Mouse (Mus musculus) gastrocnemius, adult 2 months (tissue): ENCODE data around the gene Degs2. TPM values are rescaled to one million over a fixed set of nuclear protein-coding genes. Genes with fewer than 3 reads are reported as not detected.

Experiments
- DNase-seq: peaks from one replicate; pipeline ENCODE4 v3.0.0; 2022
- H3K27ac ChIP-seq: fragments of 200-600 bp; 2 replicates; pipeline ENCODE4 v1.8.1; 2022; ENCODE audit warnings: mild to moderate bottlenecking
- H3K4me3 ChIP-seq: fragments of 200-600 bp; 2 replicates; pipeline ENCODE4 v1.8.1; 2022; ENCODE audit warnings: mild to moderate bottlenecking, moderate library complexity
- CTCF ChIP-seq: fragments of 200-600 bp; IDR thresholded peaks from 2 replicates; pipeline ENCODE4 v1.8.1; 2022; ENCODE audit warnings: antibody characterized with exemption, mild to moderate bottlenecking, moderate library complexity
- intact Hi-C: fragments of 180-260 bp; cut with DNase I; formaldehyde crosslinking; loops from one replicate; pipeline ENCODE4 v1.15.1; 2025
- total RNA-seq, 2 experiments: library from RNA; stranded (reverse); gene quantifications; 2 replicates each; pipeline ENCODE4 v1.2.3; 2021

The Degs2 gene
- total RNA-seq, 2 experiments from 2014 or later = not detected

DNA sequence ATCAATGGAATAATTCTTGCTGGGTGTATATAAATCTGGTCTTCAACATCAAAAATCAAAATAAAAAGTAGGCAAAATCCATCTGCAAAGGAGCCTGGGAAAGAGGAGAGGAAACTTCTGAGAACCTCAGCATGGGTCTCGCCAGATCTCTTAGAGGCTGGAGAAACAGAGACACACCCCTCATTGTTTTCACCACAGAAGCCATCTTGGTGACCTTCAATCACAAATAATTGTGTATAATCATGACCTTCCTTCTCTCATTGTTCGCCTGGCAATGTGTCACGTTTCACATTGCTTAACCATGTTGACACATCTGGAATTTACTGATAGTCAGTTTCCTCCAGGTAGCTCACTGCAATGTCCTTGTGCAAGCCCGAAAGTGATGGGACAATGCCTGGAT lies 10.4 kb upstream of the Degs2 start:
- H3K4me3 ChIP-seq = no peak overlapping the region
- intact Hi-C loops = no loop called here
- H3K27ac ChIP-seq = no peak overlapping the region
- TF ChIP-seq CTCF = no peak
- DNase-seq = no peak

DNA sequence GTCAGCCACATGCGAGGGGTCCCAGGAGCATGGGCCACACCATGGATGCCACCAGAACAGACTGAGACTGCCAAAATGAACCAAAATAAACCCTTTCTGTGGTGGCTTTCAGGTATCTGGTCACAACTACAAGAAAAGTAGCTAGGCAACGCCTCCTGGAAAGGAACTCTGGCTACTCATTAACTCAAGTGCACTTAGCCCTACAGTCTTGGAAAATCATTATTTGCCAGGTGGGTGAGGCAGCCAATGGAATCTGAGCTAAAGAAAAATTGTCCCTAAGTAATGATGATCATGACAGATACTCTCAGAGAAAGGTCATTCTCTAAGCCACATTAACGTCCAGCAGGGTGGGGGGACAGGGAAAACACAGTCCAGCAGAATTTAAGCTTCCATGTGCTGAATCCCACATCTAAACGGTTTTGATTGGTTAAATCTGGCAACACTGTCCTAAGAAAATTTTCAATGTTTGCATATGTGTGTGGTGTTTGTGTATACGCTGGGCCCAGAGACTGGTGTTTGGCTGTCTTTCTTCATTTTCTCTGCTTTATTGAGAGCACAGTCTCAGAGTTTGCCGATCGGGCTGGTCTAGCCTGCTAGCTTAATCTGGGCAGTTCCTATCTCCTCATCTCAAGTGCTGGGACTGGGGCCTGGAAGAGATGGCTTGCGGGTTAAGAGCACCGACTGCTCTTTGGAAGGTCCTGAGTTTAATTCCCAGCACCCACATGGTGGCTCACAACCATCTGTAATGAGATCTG lies 8.9 kb upstream of the Degs2 start:
- H3K4me3 ChIP-seq = no peak overlapping the region
- DNase-seq = no peak
- no peak overlapping the region for H3K27ac ChIP-seq
- TF ChIP-seq CTCF = no peak
- intact Hi-C loops = no loop called here

DNA sequence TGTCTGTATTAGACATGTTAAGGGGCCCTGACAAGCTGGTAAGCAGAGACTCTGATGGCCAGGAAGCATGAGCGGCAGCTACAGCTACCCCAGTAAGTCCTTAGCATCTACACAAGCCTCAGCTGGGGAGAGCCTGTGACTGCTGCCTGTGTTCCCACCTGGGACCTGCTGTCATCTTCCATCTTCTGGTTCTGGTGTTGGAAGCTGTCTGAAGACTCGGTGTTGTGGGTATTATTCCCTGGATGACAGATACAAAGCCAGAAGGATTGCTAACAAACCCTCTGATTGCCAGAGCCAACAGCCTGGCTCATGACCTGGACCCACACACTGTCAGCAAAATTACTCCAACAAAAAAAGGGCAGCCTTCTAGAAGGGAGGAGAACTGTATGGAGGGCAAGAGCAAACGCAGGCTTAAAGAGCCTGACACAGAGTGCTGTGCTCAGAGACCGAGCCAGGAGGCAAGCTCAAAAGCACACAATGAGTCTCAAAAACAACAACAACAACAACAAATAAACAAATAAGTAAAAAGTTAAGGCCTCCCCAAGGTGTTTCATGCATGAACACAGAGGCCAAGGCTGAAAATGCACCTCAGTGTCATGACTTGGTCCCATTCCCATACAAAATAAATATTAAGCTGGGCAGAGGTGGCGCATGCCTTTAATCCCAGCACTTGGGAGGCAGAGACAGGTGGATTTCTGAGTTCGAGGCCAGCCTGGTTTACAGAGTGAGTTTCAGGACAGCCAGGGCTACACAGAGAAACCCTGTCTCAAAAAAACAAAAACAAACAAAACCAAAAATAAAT lies 8.1 kb upstream of the Degs2 start:
- H3K27ac ChIP-seq = no peak overlapping the region
- no peak for DNase-seq
- intact Hi-C loops = no loop called here
- no peak overlapping the region for H3K4me3 ChIP-seq
- TF ChIP-seq CTCF = no peak

DNA sequence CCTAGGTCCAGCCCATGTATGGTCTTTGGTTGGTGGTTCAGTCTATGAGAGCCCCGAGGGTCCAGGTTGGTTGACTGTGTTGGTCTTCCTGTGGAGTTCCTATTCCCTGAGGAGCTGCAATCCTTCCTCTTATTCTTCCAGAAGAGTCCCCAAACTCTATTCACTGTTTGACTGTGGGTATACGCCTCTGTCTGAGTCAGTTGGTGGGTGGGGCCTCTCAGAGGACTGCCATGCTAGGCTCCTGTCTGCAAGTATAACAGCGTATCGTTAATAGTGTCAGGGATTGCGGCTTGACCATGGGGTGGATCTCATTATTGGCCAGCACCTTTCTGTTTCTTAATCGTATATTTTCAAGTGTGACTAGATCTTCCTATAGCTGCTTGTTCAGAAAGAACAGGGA lies 7.3 kb upstream of the Degs2 start:
- Histone ChIP-seq H3K27ac (no peak overlapping the region), H3K4me3 (no peak overlapping the region)
- TF ChIP-seq CTCF = no peak
- intact Hi-C loops = no loop called here
- no peak for DNase-seq

DNA sequence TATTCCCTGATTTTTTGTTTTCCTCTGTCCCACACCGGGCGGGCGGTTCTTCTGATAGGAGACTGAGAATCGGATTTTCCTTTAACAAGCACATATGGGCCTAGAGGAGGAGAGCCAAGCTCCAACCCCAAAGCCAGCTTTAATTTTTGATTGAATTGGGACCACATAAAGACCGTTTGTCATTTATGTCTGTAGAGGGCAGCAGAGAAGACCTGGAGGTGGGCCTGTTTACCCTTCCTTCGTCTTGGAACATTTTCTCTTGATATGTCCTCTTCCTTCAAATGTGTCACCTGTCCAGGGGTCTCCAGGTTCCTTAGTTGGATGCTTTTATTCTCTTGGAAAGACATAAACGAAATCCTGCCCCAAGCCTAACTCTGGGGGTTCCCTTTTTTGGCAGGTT lies 4.0 kb upstream of the Degs2 start:
- DNase-seq = no peak
- TF ChIP-seq CTCF = peak; percentile 38; the same call in 1 of the 2 replicates
- Histone ChIP-seq H3K4me3 (no peak overlapping the region), H3K27ac (no peak overlapping the region)
- intact Hi-C loops = no loop called here

DNA sequence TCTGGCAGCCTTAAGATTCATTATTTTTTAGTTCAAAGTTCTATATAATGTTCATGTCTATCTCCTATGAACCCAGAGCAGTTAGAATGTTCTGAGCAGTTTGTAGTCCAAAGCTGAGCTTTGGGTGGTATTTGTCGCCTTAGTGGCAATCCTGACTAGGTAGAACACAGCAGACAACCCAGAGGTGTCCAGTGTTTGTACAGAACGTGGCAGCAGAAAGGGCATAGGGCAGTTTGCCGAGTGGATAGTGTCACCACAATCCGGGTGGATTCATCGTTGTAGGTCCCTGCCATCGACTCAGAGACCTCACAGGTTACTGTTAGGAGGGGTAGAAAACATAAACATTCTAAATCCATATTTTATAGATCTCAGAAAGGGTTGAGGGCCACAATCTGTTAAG lies 3.4 kb upstream of the Degs2 start:
- TF ChIP-seq CTCF = no peak
- DNase-seq = no peak
- no peak overlapping the region for H3K4me3 ChIP-seq
- H3K27ac ChIP-seq = no peak overlapping the region
- intact Hi-C loops = no loop called here

DNA sequence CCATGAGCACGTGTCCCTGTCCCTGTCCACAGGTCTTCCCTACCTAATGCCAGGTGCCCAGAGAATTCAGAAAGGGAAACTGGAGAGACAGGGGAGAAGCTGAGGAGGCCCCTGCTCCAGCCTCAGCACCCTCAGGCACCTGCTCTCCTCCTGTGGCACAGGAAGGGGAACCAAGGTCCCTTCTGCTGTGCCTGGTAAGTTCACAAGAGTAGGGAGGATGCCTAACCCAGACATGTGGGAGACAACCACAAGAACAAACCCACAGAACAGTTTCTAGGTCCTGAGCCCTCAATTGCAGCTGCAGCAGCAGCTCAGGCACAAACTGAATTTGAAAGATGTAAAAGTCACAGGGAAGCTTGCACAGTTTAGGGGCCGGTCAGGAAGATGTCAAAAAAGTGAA lies 894 bp downstream of the Degs2 start:
- Histone ChIP-seq H3K27ac (no peak overlapping the region), H3K4me3 (no peak overlapping the region)
- TF ChIP-seq CTCF = no peak
- intact Hi-C loops = no loop called here
- no peak for DNase-seq

DNA sequence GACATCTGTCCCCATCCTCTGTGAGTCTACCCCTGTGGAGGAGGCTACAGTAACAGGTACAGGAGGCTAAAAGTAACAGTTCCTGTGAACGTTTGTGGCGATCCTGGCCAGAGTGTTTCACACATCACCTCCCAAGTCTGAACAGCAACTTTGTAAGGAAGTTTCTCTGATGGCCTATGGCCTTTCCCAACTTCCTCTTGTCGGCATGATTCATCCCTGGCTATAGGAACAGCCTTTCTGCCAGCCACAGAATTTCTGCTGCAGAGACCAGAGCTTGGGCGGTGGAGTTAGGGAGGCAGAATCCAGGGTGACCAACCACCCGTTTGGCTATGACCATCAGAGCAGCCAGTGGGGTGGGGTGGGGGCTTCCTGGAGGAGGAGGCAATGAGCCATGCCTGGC lies 2.1 kb downstream of the Degs2 start:
- H3K27ac ChIP-seq = no peak overlapping the region
- TF ChIP-seq CTCF = no peak
- H3K4me3 ChIP-seq = no peak overlapping the region
- no peak for DNase-seq
- intact Hi-C loops = no loop called here

DNA sequence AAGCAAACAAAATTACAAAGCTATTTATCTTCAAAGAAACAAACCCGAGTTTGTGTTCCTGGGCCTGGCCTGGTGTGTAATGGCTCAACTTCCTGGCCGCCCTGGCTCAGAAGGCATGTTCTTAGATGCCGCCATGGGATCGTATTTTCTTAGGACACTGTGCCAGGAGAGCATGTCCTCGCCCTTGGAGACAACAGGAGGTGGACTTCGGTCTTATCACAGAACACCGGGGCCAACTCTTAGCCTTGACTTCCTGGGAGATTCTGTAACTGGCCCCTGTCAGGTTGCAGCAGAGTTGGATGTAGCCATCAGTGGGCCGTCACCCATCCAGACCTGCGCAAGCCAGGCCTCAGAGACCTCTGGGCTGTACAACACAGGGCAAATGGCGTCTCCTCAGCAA lies 2.5 kb downstream of the Degs2 start:
- H3K27ac ChIP-seq = no peak overlapping the region
- TF ChIP-seq CTCF = no peak
- intact Hi-C loops = no loop called here
- no peak overlapping the region for H3K4me3 ChIP-seq
- DNase-seq = no peak

DNA sequence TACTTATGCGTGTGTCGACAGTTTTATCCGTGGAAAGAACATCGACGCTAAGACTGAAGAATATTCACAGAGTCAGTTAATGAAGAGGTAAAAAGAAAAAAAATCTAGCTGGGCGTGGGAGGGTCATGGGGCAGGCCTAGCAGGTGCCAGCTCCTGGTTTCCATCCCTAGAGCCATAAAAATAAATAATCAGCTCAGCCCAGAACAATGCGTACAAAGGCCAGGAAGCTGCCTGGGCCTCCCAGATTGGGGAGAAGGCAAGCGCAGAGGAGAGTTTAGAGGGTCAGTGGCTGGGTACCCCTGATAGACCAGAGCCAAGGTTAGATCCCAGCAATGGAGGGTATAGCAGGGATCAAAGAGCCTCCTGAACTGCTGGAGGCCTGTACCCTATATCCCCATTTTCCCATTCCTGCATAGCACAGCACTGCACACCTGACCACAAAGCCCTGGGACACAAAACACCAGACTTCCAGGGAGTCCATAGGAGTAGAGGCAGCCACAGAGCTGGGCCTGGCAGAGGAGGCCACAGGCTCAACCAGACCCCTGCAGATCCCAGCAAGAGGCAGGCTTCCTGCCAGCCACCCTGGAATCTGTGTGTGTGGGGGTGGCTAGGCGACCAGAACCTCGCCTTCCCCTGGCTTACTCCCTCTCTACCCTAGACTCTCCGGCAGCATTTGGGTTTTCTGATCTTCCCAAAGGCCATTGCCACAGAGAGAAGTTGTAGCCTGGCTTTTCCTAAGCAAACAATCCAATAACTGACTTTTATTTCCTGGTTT lies 3.2 kb downstream of the Degs2 start:
- DNase-seq = no peak
- intact Hi-C loops = no loop called here
- TF ChIP-seq CTCF = no peak
- Histone ChIP-seq H3K27ac (peak overlapping the region; percentile 57), H3K4me3 (no peak overlapping the region)

DNA sequence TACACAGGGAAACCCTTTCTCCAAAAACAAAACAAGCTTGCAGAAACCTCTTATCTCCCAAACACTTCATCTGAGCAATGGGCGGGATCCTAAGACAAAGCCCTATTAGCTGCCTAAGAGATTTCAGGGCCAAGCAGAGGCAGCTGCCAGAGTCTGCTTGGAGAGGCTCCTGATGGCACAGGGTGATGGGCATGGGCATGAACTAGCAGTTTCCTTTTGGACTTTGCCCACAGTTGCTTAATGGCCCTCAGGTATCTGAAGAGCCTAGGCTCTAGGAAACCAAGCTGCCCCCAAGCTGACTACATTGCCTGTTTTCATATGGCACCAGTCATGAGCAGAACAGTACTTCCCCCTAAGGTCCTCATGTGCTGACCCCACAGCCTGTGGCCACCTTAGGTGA lies 7.9 kb downstream of the Degs2 start:
- no peak overlapping the region for H3K27ac ChIP-seq
- DNase-seq = no peak
- intact Hi-C loops = no loop called here
- no peak for TF ChIP-seq CTCF
- H3K4me3 ChIP-seq = no peak overlapping the region

DNA sequence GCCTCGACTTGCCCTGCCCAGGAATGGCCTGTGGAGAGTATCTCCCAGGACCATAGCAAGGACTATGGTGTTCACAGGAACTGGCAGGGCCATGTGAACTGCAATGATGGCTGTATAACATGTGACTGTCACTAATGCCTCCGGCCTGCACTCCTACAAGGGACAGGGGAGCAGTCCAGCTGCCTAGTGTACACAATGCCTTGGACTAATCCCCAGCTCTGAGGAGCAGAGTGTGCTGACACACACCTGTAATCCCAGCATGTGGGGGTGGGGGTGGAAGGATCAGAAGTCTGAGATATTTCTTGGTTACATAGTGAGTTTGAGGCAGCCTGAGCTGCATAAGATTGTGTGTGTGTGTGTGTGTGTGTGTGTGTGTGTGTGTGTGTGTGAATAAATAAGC lies 8.5 kb downstream of the Degs2 start:
- H3K4me3 ChIP-seq = no peak overlapping the region
- DNase-seq = no peak
- H3K27ac ChIP-seq = no peak overlapping the region
- intact Hi-C loops = no loop called here
- no peak for TF ChIP-seq CTCF

DNA sequence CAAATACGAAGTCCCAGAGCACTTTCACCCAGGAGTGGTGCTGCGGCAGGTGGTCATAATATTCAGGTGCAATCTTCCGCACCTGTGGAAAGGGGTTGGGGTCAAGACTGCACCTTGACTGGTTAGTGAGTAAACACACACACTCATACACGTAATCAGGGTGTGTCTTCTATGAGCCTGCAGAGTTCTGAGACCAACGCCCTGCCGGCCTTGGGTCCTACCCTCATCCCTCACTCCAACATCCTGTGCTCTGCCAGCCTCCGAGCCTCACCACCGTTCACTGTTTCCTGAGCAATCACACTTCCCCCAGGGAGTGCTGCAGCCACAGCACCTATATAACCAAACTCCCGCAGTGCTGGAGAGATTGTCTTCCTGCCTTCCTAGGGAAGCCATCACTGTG lies 11.6 kb downstream of the Degs2 start:
- Histone ChIP-seq H3K27ac (no peak overlapping the region), H3K4me3 (no peak overlapping the region)
- intact Hi-C loops = no loop called here
- DNase-seq = no peak
- TF ChIP-seq CTCF = no peak
